Comparison of ENCODE assay signal across 9 mouse cellular contexts in genomic region chr15:27715331-27715730, GRCm38 (mm10). TPM values are rescaled to one million over a fixed set of nuclear protein-coding genes. Genes with fewer than 3 reads are reported as not detected.
DNase-seq lines count a peak whose midpoint lies in the region; ATAC-seq and TF ChIP-seq lines count a peak whose summit lies in the region.
"Had no signal": no experiment of that assay in that cellular context is flagged by ENCODE, and none has a peak within 500 bp of the region (broad histone marks: within the 10 kb centered on the region; RNA-seq: fewer than 3 reads in every experiment).

No protein-coding gene starts in this region.

- peak; percentile 30 for DNase-seq in forebrain, postnatal 0 days
- peak; percentile 35 to 59 for DNase-seq in spleen, adult 2 months (ENCODE audit: low read depth in 1 of 2, low spot score in 2 of 2)
- no peak for DNase-seq in spleen, adult 12 weeks (ENCODE audit: low spot score)
- peak; percentile 33 for DNase-seq in embryo, embryonic 11 days
- peak; percentile 56 for DNase-seq in kidney, postnatal 4 days
- DNase-seq in midbrain, postnatal 0 days (ENCODE audit: low spot score) = peak; percentile 40
- no peak for DNase-seq in gastrocnemius, postnatal 14 days

- TF ChIP-seq CTCF in forebrain, postnatal 0 days (IDR thresholded peaks at IDR 0.05; ENCODE audit: low read depth) = peak; percentile 58
- peak; percentile 48; the same call in 1 of the 2 replicates for TF ChIP-seq CTCF in spleen, adult 2 months (IDR thresholded peaks at IDR 0.05; ENCODE audit: extremely low read depth, insufficient read depth, insufficient read length, insufficient replicate concordance)
- peak; percentile 71 for TF ChIP-seq CTCF in midbrain, postnatal 0 days (IDR thresholded peaks at IDR 0.05)

- no peak overlapping the region; the same call in 1 of the 2 replicates for H3K9ac ChIP-seq in forebrain, postnatal 0 days
- no peak overlapping the region for H3K9ac ChIP-seq in forebrain, embryonic 12.5 days
- H3K9ac ChIP-seq in midbrain, postnatal 0 days (replicated peaks; ENCODE audit: low read length, poor library complexity, severe bottlenecking) = no peak overlapping the region
- H3K9ac ChIP-seq: neural tube, embryonic 12.5 days had no signal

- intact Hi-C loops in gastrocnemius, postnatal 14 days (cut with DNase I; ENCODE audit: low total_unique reads) = no loop called here

- H3K4me1 ChIP-seq in forebrain, postnatal 0 days (ENCODE audit: insufficient read depth) = no peaks in the 10 kb centered on the region
- peaks cover 4% of the 10 kb centered on the region; the same call in 1 of the 2 replicates for H3K4me1 ChIP-seq in forebrain, embryonic 12.5 days
- H3K4me1 ChIP-seq in spleen, adult 2 months (ENCODE audit: control insufficient read depth, insufficient read depth, insufficient read length) = no peaks in the 10 kb centered on the region
- no peaks in the 10 kb centered on the region for H3K4me1 ChIP-seq in midbrain, postnatal 0 days (ENCODE audit: insufficient read depth, low read length)
- H3K4me1 ChIP-seq: neural tube, embryonic 12.5 days had no signal

- no peak overlapping the region for H3K4me3 ChIP-seq in forebrain, postnatal 0 days (ENCODE audit: low read depth, low read length)
- H3K4me3 ChIP-seq in forebrain, embryonic 12.5 days (replicated peaks) = no peak overlapping the region
- no peak overlapping the region for H3K4me3 ChIP-seq in spleen, adult 2 months (ENCODE audit: extremely low read depth, insufficient read depth, insufficient read length)
- no peak overlapping the region for H3K4me3 ChIP-seq in midbrain, postnatal 0 days (ENCODE audit: low read depth, low read length)
- H3K4me3 ChIP-seq: neural tube, embryonic 12.5 days had no signal

- ATAC-seq in forebrain, postnatal 0 days = peak; percentile 85
- ATAC-seq in forebrain, embryonic 12.5 days (ENCODE audit: low FRiP score) = no peak
- ATAC-seq in midbrain, postnatal 0 days (ENCODE audit: low FRiP score) = 0 out of 2 replicates have a peak, but pooled peaks have one; percentile 45

- H3K27ac ChIP-seq in forebrain, postnatal 0 days (ENCODE audit: low read depth, low read length) = no peak overlapping the region
- H3K27ac ChIP-seq in forebrain, embryonic 12.5 days = no peak overlapping the region
- no peak overlapping the region for H3K27ac ChIP-seq in spleen, adult 2 months (ENCODE audit: insufficient read depth, low read length)
- H3K27ac ChIP-seq in midbrain, postnatal 0 days (ENCODE audit: low read depth, low read length) = no peak overlapping the region
- H3K27ac ChIP-seq: neural tube, embryonic 12.5 days had no signal

- no peaks in the 10 kb centered on the region for H3K36me3 ChIP-seq in forebrain, postnatal 0 days (ENCODE audit: insufficient read depth)
- H3K36me3 ChIP-seq in forebrain, embryonic 12.5 days (replicated peaks) = no peaks in the 10 kb centered on the region
- no peaks in the 10 kb centered on the region for H3K36me3 ChIP-seq in spleen, adult 2 months (ENCODE audit: control insufficient read depth, insufficient read depth, low read length)
- H3K36me3 ChIP-seq in midbrain, postnatal 0 days (ENCODE audit: insufficient read depth, low read length) = no peaks in the 10 kb centered on the region
- H3K36me3 ChIP-seq: neural tube, embryonic 12.5 days had no signal

- H3K4me2 ChIP-seq in forebrain, postnatal 0 days (ENCODE audit: low read depth) = no peak overlapping the region
- no peak overlapping the region for H3K4me2 ChIP-seq in forebrain, embryonic 12.5 days
- H3K4me2 ChIP-seq in midbrain, postnatal 0 days (ENCODE audit: low read depth, low read length, poor library complexity, severe bottlenecking) = no peak overlapping the region
- H3K4me2 ChIP-seq: neural tube, embryonic 12.5 days had no signal

- TF ChIP-seq POLR2A in spleen, adult 2 months (IDR thresholded peaks at IDR 0.05; ENCODE audit: low read depth, low read length) = no peak

- no peaks in the 10 kb centered on the region for H3K9me3 ChIP-seq in forebrain, postnatal 0 days (ENCODE audit: low read length)
- no peaks in the 10 kb centered on the region for H3K9me3 ChIP-seq in forebrain, embryonic 12.5 days
- no peaks in the 10 kb centered on the region for H3K9me3 ChIP-seq in midbrain, postnatal 0 days (ENCODE audit: low read length)
- H3K9me3 ChIP-seq: neural tube, embryonic 12.5 days had no signal

- no peaks in the 10 kb centered on the region for H3K27me3 ChIP-seq in forebrain, postnatal 0 days (ENCODE audit: insufficient read depth, low read length)
- no peaks in the 10 kb centered on the region for H3K27me3 ChIP-seq in forebrain, embryonic 12.5 days
- no peaks in the 10 kb centered on the region for H3K27me3 ChIP-seq in spleen, adult 2 months (ENCODE audit: control insufficient read depth, insufficient read depth, low read length)
- no peaks in the 10 kb centered on the region for H3K27me3 ChIP-seq in midbrain, postnatal 0 days (ENCODE audit: insufficient read depth, low read length)
- H3K27me3 ChIP-seq: neural tube, embryonic 12.5 days had no signal

- 32% methylated on average over 3 of the region's 3 CpGs for WGBS in forebrain, postnatal 0 days
- WGBS in forebrain, embryonic 12.5 days = 36% methylated on average over 3 of the region's 3 CpGs
- 22% methylated on average over 3 of the region's 3 CpGs for WGBS in spleen, adult 2 months
- WGBS in midbrain, postnatal 0 days = 30% methylated on average over 3 of the region's 3 CpGs

RNA-seq across cellular contexts. Expression of gene Otulinl, which starts 34.0 kb away (rescaled TPM):
- total RNA-seq in forebrain, postnatal 0 days (2014; rRNA removed) = 7.3 and 7.5 TPM in 2 replicates
- 13.3 and 17.0 TPM in 2 replicates for polyA plus RNA-seq in forebrain, postnatal 0 days (2015; fragmentation: Nextera tagmentation; extraction: Ambion mirVana)
- polyA plus RNA-seq in forebrain, embryonic 12.5 days (2016; fragmentation: Nextera tagmentation; extraction: Ambion mirVana) = 5.8 and 6.5 TPM in 2 replicates
- 15.2 and 16.0 TPM in 2 replicates for polyA plus RNA-seq in spleen, adult 2 months (2012; rRNA removed)
- 6.2 and 6.4 TPM in 2 replicates for total RNA-seq in midbrain, postnatal 0 days (2014; rRNA removed)
- polyA plus RNA-seq in midbrain, postnatal 0 days (2015; fragmentation: Nextera tagmentation; extraction: Ambion mirVana) = 13.0 and 14.9 TPM in 2 replicates
- total RNA-seq in gastrocnemius, postnatal 14 days (2021) = 1 to 10 TPM in 1 of 2 experiments, under 1 TPM in 1; 0.98 to 1.7 TPM

Comparison
In these comparisons a context has a peak if more than half of its experiments do, and no peak if none do; other contexts are left out.
1. DNase-seq: peak in forebrain, postnatal 0 days (single experiment), spleen, adult 2 months (2 of 2), embryo, embryonic 11 days (single experiment), kidney, postnatal 4 days (2 of 2) and midbrain, postnatal 0 days (single experiment); none in spleen, adult 12 weeks (single experiment) and gastrocnemius, postnatal 14 days (single experiment).
2. Peak in every context shown above with its lines, with median percentiles within 50 percentile points of each other: CTCF ChIP-seq.